Comparison of ENCODE assay signal across 24 mouse cellular contexts in the genomic region with DNA sequence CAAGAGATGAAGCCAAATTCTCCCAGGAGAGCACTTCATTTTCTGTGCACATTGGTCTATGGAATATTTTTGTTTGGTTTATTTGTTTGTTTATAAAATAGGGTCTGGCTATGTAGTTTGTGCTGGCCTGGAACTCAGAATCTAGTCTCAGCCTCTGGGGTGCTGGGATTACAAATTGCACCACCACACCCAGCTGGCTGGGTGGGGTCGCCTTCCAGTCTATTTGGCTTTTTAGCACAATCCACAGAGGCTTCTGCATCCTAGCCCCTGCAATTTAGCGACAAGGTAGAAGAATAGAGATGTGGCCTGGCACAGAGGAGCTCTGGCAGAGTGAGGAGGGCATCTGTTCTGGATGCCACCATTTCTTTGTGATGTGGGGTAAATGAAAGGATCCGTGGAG. TPM values are rescaled to one million over a fixed set of nuclear protein-coding genes. Genes with fewer than 3 reads are reported as not detected.
"Had no signal": no experiment of that assay in that cellular context is flagged by ENCODE, and none has a peak within 500 bp of the region (broad histone marks: within the 10 kb centered on the region; RNA-seq: fewer than 3 reads in every experiment).

No protein-coding gene starts in this region.

- DNase-seq: lung, postnatal 36 days; right cerebral cortex, adult 18-20 months; thymus, postnatal 36 days had no signal

- H3K36me3 ChIP-seq: kidney, embryonic 15.5 days; lung, embryonic 15.5 days; midbrain, embryonic 10.5 days; midbrain, embryonic 13.5 days; stomach, embryonic 15.5 days had no signal

- H3K4me3 ChIP-seq: myocyte had no signal

- H3K9ac ChIP-seq: kidney, embryonic 15.5 days; liver, embryonic 14.5 days; midbrain, embryonic 13.5 days; stomach, embryonic 15.5 days had no signal

- H3K27me3 ChIP-seq: kidney, embryonic 15.5 days; lung, embryonic 15.5 days; stomach, embryonic 15.5 days had no signal

- H3K27ac ChIP-seq: kidney, embryonic 15.5 days; left cerebral cortex, adult 2 months; liver, embryonic 14.5 days; lung, embryonic 15.5 days; midbrain, embryonic 10.5 days; midbrain, embryonic 13.5 days; stomach, embryonic 15.5 days had no signal

- H3K9me3 ChIP-seq: kidney, embryonic 15.5 days; lung, embryonic 15.5 days; midbrain, embryonic 10.5 days; midbrain, embryonic 13.5 days; stomach, embryonic 15.5 days had no signal

RNA-seq across cellular contexts. Expression of a gene that starts 3.5 kb away (rescaled TPM):
- total RNA-seq: layer of hippocampus, adult 8-10 months; layer of hippocampus, postnatal 10 days; layer of hippocampus, postnatal 36 days; left cerebral cortex, adult 2 months; left cerebral cortex, postnatal 10 days; left cerebral cortex, postnatal 36 days; liver, adult 2 months; monocyte, adult 5-6 weeks had no signal
- polyA plus RNA-seq: kidney, embryonic 15.5 days; limb, embryonic 11.5 days; limb, embryonic 14.5 days; liver, adult 2 months; lung, embryonic 15.5 days; midbrain, embryonic 10.5 days; midbrain, embryonic 13.5 days; midbrain, embryonic 16.5 days; myocyte; neural tube, embryonic 11.5 days; neural tube, embryonic 14.5 days; urinary bladder, adult 2 months had no signal

RNA-seq across cellular contexts. Expression of a gene that starts 16.5 kb away (rescaled TPM):
- total RNA-seq: layer of hippocampus, postnatal 10 days; layer of hippocampus, postnatal 36 days; left cerebral cortex, adult 2 months; left cerebral cortex, postnatal 10 days; left cerebral cortex, postnatal 36 days; liver, adult 2 months; monocyte, adult 5-6 weeks had no signal
- polyA plus RNA-seq: limb, embryonic 11.5 days; liver, adult 2 months; midbrain, embryonic 10.5 days; midbrain, embryonic 13.5 days; midbrain, embryonic 16.5 days; neural tube, embryonic 11.5 days; neural tube, embryonic 14.5 days had no signal
